Mouse (Mus musculus) ES-Bruce4 (cell line): ENCODE results near the gene Rnf115. TPM values are rescaled to one million over a fixed set of nuclear protein-coding genes. Genes with fewer than 3 reads are reported as not detected.

ENCODE experiments used
- H3K27ac ChIP-seq: 2 replicates; pipeline ENCODE4 v1.5.1; 2012; ENCODE audit warnings: low read length, inconsistent platforms; ENCODE audit not compliant: insufficient read depth
- H3K27me3 ChIP-seq: 2 replicates; pipeline ENCODE4 v1.6.1; 2012; ENCODE audit warnings: mild to moderate bottlenecking, low read length, inconsistent platforms; ENCODE audit not compliant: control insufficient read depth, poor library complexity, insufficient read depth, severe bottlenecking
- H3K36me3 ChIP-seq: 2 replicates; pipeline ENCODE4 v1.6.1; 2012; ENCODE audit warnings: inconsistent platforms, mild to moderate bottlenecking, low read length, moderate library complexity; ENCODE audit not compliant: control insufficient read depth, poor library complexity, insufficient read depth, severe bottlenecking
- H3K4me1 ChIP-seq: one replicate; pipeline ENCODE4 v1.8.1; 2011; ENCODE audit warnings: low read length; ENCODE audit not compliant: control insufficient read depth, insufficient read depth
- H3K4me3 ChIP-seq: 2 replicates; pipeline ENCODE4 v1.5.1; 2011; ENCODE audit warnings: low read depth, mild to moderate bottlenecking, low read length
- H3K9ac ChIP-seq: 2 replicates; pipeline ENCODE4 v1.6.1; 2012; ENCODE audit warnings: low read depth, mild to moderate bottlenecking, inconsistent platforms; ENCODE audit not compliant: poor library complexity, severe bottlenecking
- H3K9me3 ChIP-seq: replicated peaks from 2 replicates; pipeline ENCODE4 v1.6.1; 2012; ENCODE audit warnings: mild to moderate bottlenecking, low read length, inconsistent platforms; ENCODE audit not compliant: control insufficient read depth, poor library complexity, insufficient read depth, severe bottlenecking
- CTCF ChIP-seq: IDR thresholded peaks from one replicate; pipeline ENCODE4 v1.8.1; 2011; ENCODE audit warnings: low read depth, low read length
- EP300 ChIP-seq: IDR thresholded peaks from 2 replicates; pipeline ENCODE4 v1.6.1; 2011; ENCODE audit warnings: low read depth, low read length; ENCODE audit not compliant: insufficient read depth
- POLR2A ChIP-seq: IDR thresholded peaks from one replicate; pipeline ENCODE4 v1.8.1; 2011; ENCODE audit warnings: low read length; ENCODE audit not compliant: insufficient read depth
- polyA plus RNA-seq: library from polyadenylated mRNA; stranded (reverse); fragments of >200 nt; gene quantifications from 2 replicates; pipeline ENCODE4 v1.2.4, GENCODE M21; 2011; ENCODE audit warnings: low read depth; ENCODE audit not compliant: missing spikeins, insufficient read depth, insufficient read length

The Rnf115 gene
- polyA plus RNA-seq, 1 experiment: 49.9 TPM

DNA sequence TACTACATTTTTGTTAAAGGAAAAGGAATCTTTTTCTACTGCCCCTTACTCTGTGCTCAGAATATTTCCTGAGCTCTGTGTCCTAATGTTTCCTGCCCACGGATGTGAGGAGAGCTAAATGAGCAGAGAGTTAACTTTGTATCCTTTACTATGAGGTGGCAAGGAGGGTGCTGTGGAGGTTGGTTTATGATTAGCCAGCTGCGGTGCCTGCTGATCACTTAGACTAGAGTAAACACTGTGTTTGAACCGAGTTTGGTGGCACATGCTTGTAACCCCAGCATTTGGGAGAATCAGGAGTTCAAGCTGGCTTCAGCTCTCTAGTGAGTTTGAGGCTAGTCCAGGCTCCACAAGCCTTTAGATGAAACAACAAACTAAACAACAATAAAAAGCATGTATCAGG lies 49.7 kb downstream of the Rnf115 start:
- no peak overlapping the region for H3K9ac ChIP-seq
- no peaks in the 10 kb centered on the region for H3K4me1 ChIP-seq
- H3K9me3 ChIP-seq: no peaks in the 10 kb centered on the region
- no peak overlapping the region for H3K4me3 ChIP-seq
- no peaks in the 10 kb centered on the region for H3K27me3 ChIP-seq
- no peak for TF ChIP-seq CTCF
- TF ChIP-seq POLR2A: no peak
- no peak for TF ChIP-seq EP300
- H3K36me3 ChIP-seq: 0 out of 2 replicates have a peak, but pooled peaks cover 2% of the 10 kb centered on the region
- no peak overlapping the region for H3K27ac ChIP-seq

DNA sequence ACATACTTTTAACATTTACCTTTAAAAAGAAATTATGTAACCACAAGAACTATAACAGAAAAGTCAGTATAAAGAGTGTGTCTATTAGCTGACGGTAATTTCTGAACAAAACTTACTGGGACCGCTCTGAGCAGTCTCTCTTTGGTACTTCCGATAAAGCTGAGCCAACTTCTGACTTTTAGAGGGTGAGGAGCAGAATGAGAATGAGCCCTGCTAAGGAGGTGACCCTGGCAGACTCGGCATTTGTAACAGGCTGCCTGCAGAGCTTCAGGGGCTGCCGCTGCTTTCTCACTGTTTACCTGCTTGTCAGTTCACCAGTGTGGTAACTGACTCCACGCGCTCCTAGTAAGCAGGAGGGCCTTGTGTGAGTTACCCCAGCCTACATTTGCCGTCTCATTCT lies 54.8 kb downstream of the Rnf115 start:
- H3K27ac ChIP-seq: no peak overlapping the region
- no peaks in the 10 kb centered on the region for H3K9me3 ChIP-seq
- H3K4me1 ChIP-seq: no peaks in the 10 kb centered on the region
- no peak overlapping the region for H3K9ac ChIP-seq
- TF ChIP-seq POLR2A: no peak
- TF ChIP-seq EP300: no peak
- TF ChIP-seq CTCF: no peak
- no peak overlapping the region for H3K4me3 ChIP-seq
- 0 out of 2 replicates have a peak, but pooled peaks cover 2% of the 10 kb centered on the region for H3K36me3 ChIP-seq
- H3K27me3 ChIP-seq: no peaks in the 10 kb centered on the region

DNA sequence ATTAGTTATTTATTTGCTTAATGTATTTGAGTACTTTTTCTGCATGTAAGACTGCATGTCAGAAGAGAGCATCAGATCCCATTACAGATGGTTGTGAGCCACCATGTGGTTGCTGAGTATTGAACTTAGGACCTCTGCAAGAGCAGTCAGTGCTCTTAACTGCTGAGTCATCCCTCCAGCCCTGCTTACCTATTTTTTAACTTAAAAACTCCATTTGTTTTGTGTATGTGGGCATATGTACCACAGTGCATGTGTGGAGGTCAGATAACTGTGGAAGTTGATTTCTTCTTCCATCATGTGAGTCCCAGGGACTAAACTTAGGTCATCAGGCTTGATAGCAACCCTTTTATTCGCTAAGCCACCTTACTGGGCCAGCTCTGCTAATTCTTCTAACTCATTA lies 60.3 kb downstream of the Rnf115 start:
- no peaks in the 10 kb centered on the region for H3K9me3 ChIP-seq
- no peaks in the 10 kb centered on the region for H3K4me1 ChIP-seq
- H3K36me3 ChIP-seq: peaks cover 6% of the 10 kb centered on the region; the same call in 1 of the 2 replicates
- H3K27me3 ChIP-seq: no peaks in the 10 kb centered on the region
- no peak overlapping the region for H3K4me3 ChIP-seq
- TF ChIP-seq POLR2A (no peak), CTCF (no peak), EP300 (no peak)
- H3K9ac ChIP-seq: no peak overlapping the region
- no peak overlapping the region for H3K27ac ChIP-seq

DNA sequence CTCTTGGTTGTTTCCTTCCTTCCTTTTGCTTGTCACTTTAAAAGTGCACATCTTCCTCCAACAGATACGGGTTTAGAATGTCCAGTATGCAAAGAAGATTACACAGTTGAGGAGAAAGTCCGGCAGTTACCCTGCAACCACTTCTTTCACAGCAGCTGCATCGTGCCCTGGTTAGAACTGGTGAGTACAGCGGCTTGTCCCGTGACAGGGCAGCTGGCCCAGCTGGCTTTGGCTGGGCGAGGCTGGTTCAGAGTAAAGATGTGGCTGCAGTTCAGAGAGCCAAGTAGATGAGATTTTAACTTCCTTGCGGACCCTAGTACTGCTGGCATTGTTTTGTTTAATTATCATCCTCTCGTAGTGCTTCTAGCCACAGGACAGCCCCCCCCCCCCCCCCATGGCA lies 61.0 kb downstream of the Rnf115 start:
- Histone ChIP-seq H3K27ac (no peak overlapping the region), H3K9ac (no peak overlapping the region), H3K27me3 (no peaks in the 10 kb centered on the region), H3K4me3 (no peak overlapping the region), H3K9me3 (no peaks in the 10 kb centered on the region), H3K4me1 (no peaks in the 10 kb centered on the region), H3K36me3 (peaks cover 6% of the 10 kb centered on the region; the same call in 1 of the 2 replicates)
- TF ChIP-seq CTCF (no peak), POLR2A (no peak), EP300 (no peak)

DNA sequence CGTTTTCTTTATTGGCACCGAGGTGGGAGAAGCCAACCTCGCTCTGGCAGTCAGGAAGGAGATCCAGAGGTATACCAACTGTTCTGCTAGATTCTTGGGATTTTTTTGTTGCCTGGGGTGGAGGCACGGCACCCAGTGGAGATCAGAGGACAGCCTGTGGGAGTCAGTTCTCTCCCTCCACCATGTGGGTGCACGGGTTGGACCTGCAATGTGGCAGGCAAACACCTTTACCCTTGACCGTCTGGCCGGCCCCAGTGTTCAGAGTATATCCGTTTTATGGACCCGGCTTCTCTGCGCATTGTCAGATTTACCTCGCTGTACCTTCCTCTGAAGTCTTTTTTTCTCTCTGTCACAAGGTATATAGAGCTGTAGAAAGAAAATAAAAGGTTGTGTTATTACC lies 72.8 kb downstream of the Rnf115 start:
- Histone ChIP-seq H3K4me1 (no peaks in the 10 kb centered on the region), H3K27me3 (no peaks in the 10 kb centered on the region), H3K9me3 (no peaks in the 10 kb centered on the region; the same call in 1 of the 2 replicates), H3K4me3 (no peak overlapping the region), H3K27ac (no peak overlapping the region), H3K36me3 (no peaks in the 10 kb centered on the region), H3K9ac (no peak overlapping the region)
- no peak for TF ChIP-seq POLR2A
- no peak for TF ChIP-seq EP300
- TF ChIP-seq CTCF: no peak

DNA sequence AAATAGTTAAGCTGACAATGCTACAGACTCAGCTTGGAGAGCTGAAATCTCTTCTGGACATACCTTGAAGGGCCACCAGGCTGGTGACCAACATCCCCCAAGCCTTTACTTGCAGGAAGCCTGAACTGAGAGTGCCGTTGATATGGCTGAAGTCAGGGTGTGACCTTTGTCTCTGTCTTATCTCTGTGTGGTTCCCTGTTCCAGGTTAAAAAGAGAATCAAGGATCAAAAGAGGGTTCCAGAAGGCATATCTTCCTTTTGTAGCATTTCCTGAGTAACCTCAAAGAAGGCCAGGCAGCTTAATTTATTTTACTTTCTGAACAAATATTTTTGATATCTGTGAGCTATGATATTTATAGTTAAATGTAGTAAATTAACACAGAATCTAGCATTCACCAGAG lies 74.8 kb downstream of the Rnf115 start:
- H3K9ac ChIP-seq: no peak overlapping the region
- H3K36me3 ChIP-seq: no peaks in the 10 kb centered on the region
- no peak overlapping the region for H3K27ac ChIP-seq
- H3K27me3 ChIP-seq: no peaks in the 10 kb centered on the region
- TF ChIP-seq POLR2A: no peak
- TF ChIP-seq CTCF: no peak
- H3K4me1 ChIP-seq: no peaks in the 10 kb centered on the region
- H3K4me3 ChIP-seq: no peak overlapping the region
- H3K9me3 ChIP-seq: peaks cover 2% of the 10 kb centered on the region; the same call in 1 of the 2 replicates
